ENCODE assay signal across 7 mouse cellular contexts in the genomic region with DNA sequence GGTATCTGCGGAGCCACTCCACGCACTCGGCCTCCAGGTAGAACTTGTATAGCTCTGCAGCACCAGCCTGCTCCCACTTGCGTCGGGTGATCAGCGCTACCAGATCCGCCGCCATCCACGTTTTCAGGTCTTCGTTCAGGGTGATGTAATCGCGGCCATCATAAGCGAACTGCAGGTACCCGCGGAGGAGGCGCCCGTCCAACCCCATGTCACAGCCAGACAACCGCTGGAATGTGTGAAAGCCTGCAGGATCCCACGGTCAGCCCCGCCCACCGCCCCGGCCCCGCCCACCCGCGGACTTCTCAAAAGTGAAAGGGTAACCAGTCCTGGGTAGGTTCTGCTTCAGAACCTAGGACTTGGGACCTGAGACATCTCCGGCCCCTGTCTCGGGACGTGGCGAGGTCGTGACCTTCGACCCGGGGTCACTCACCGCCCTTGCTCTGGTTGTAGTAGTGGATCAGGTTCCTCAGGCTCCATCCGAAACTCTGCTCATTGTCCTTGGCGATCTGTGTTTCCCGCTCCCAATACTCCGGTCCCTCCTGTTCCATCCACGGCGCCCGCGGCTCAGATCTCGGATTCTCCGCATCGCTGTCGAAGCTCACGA. TPM values are rescaled to one million over a fixed set of nuclear protein-coding genes. Genes with fewer than 3 reads are reported as not detected.
DNase-seq lines count a peak whose midpoint lies in the region; ATAC-seq and TF ChIP-seq lines count a peak whose summit lies in the region.

No protein-coding gene starts in this region.

- H3K9ac ChIP-seq in limb, embryonic 11.5 days (ENCODE audit: low read length): peak overlapping the region; percentile 51

- peaks cover 77% of the 10 kb centered on the region for H3K27me3 ChIP-seq in E14TG2a.4 (ENCODE audit: insufficient read depth, low read length)
- peaks cover 20% of the 10 kb centered on the region for H3K27me3 ChIP-seq in limb, embryonic 11.5 days (ENCODE audit: control insufficient read depth, insufficient read depth, low read length)
- H3K27me3 ChIP-seq in midbrain, embryonic 10.5 days (ENCODE audit: low read depth, poor library complexity, severe bottlenecking): peaks cover 41% of the 10 kb centered on the region

- peak overlapping the region; percentile 83 for H3K4me3 ChIP-seq in E14TG2a.4 (replicated peaks; ENCODE audit: low read length)
- peak overlapping the region; percentile 38 for H3K4me3 ChIP-seq in limb, embryonic 11.5 days (ENCODE audit: low read depth, low read length)
- H3K4me3 ChIP-seq in midbrain, embryonic 10.5 days: peak overlapping the region; percentile 74

- peak; percentile 35 to 69; a peak in 3 of 4 replicates for ATAC-seq in hematopoietic stem cell, adult 5-6 weeks (replicated peaks in 1 of 2; ENCODE audit: insufficient read depth in 1 of 2, low FRiP score in 2 of 2, low TSS enrichment in 1 of 2, low read depth in 1 of 2, poor library complexity in 2 of 2, severe bottlenecking in 2 of 2)
- ATAC-seq in limb, embryonic 11.5 days (ENCODE audit: insufficient number of reproducible peaks, low FRiP score, low TSS enrichment, low read depth): peak; percentile 86

- 2% methylated on average over 46 of the region's 46 CpGs for WGBS in limb, embryonic 11.5 days
- WGBS in midbrain, embryonic 10.5 days: under 1% methylated on average over 46 of the region's 46 CpGs

- H3K27ac ChIP-seq in limb, embryonic 11.5 days (replicated peaks; ENCODE audit: low read depth, low read length): no peak overlapping the region
- H3K27ac ChIP-seq in midbrain, embryonic 10.5 days (replicated peaks): peak overlapping the region; percentile 87

- no peak for TF ChIP-seq CTCF in E14TG2a.4 (conservative IDR thresholded peaks at IDR 0.05; ENCODE audit: low read length)

- H3K4me1 ChIP-seq in E14TG2a.4 (replicated peaks; ENCODE audit: low read depth, low read length): peaks cover 27% of the 10 kb centered on the region
- H3K4me1 ChIP-seq in limb, embryonic 11.5 days (ENCODE audit: control insufficient read depth, insufficient read depth, low read length): no peaks in the 10 kb centered on the region
- H3K4me1 ChIP-seq in midbrain, embryonic 10.5 days: peaks cover 18% of the 10 kb centered on the region

- H3K36me3 ChIP-seq in E14TG2a.4 (ENCODE audit: insufficient read depth, low read length): no peaks in the 10 kb centered on the region
- H3K36me3 ChIP-seq in limb, embryonic 11.5 days (ENCODE audit: control insufficient read depth, insufficient read depth, low read length): no peaks in the 10 kb centered on the region
- no peaks in the 10 kb centered on the region for H3K36me3 ChIP-seq in midbrain, embryonic 10.5 days

- peak overlapping the region; percentile 74 for H3K4me2 ChIP-seq in limb, embryonic 11.5 days (ENCODE audit: low read depth, severe bottlenecking)

- H3K9me3 ChIP-seq in E14TG2a.4 (ENCODE audit: low read length): no peaks in the 10 kb centered on the region
- H3K9me3 ChIP-seq in limb, embryonic 11.5 days (ENCODE audit: control insufficient read depth, low read length): no peaks in the 10 kb centered on the region
- H3K9me3 ChIP-seq in midbrain, embryonic 10.5 days (replicated peaks): no peaks in the 10 kb centered on the region

- DNase-seq in CD4-positive, CD25-positive, alpha-beta regulatory T cell, adult 2 months (ENCODE audit: low read depth, low spot score): peak; percentile 76
- DNase-seq in embryo, embryonic 9.5 days (ENCODE audit: extremely low spot score): peak; percentile 84
- DNase-seq in limb, embryonic 11.5 days (ENCODE audit: low spot score): peak; percentile 75
- peak; percentile 77 for DNase-seq in midbrain, embryonic 10.5 days (ENCODE audit: low spot score)
- peak; percentile 32 to 42 for DNase-seq in thymus, postnatal 36 days

RNA-seq across cellular contexts. Expression of a gene that starts 25.2 kb away (rescaled TPM):
- total RNA-seq in hematopoietic stem cell, adult 5-6 weeks (2017): not detected in 2 replicates
- polyA plus RNA-seq in limb, embryonic 11.5 days (2014; fragmentation: Nextera tagmentation; extraction: Ambion mirVana): not detected in 2 replicates
- polyA plus RNA-seq in midbrain, embryonic 10.5 days (2016; fragmentation: Nextera tagmentation; extraction: Ambion mirVana): not detected in 2 replicates

RNA-seq across cellular contexts. Expression of a gene that starts 38.1 kb away (rescaled TPM):
- 0.56 TPM in 1 of 2 replicates, not detected in the other for total RNA-seq in hematopoietic stem cell, adult 5-6 weeks (2017)
- not detected in 2 replicates for polyA plus RNA-seq in limb, embryonic 11.5 days (2014; fragmentation: Nextera tagmentation; extraction: Ambion mirVana)
- not detected in 2 replicates for polyA plus RNA-seq in midbrain, embryonic 10.5 days (2016; fragmentation: Nextera tagmentation; extraction: Ambion mirVana)

RNA-seq across cellular contexts. Expression of a gene that starts 40.6 kb away (rescaled TPM):
- not detected in 2 replicates for total RNA-seq in hematopoietic stem cell, adult 5-6 weeks (2017)
- not detected in 2 replicates for polyA plus RNA-seq in limb, embryonic 11.5 days (2014; fragmentation: Nextera tagmentation; extraction: Ambion mirVana)
- not detected in 2 replicates for polyA plus RNA-seq in midbrain, embryonic 10.5 days (2016; fragmentation: Nextera tagmentation; extraction: Ambion mirVana)

RNA-seq across cellular contexts. Expression of a gene that starts 40.8 kb away (rescaled TPM):
- 66.7 and 102 TPM in 2 replicates for total RNA-seq in hematopoietic stem cell, adult 5-6 weeks (2017)
- polyA plus RNA-seq in limb, embryonic 11.5 days (2014; fragmentation: Nextera tagmentation; extraction: Ambion mirVana): 10.2 and 13.7 TPM in 2 replicates
- polyA plus RNA-seq in midbrain, embryonic 10.5 days (2016; fragmentation: Nextera tagmentation; extraction: Ambion mirVana): 7.0 and 8.4 TPM in 2 replicates

RNA-seq across cellular contexts. Expression of a gene that starts 45.9 kb away (rescaled TPM):
- total RNA-seq in hematopoietic stem cell, adult 5-6 weeks (2017): not detected in 2 replicates
- polyA plus RNA-seq in limb, embryonic 11.5 days (2014; fragmentation: Nextera tagmentation; extraction: Ambion mirVana): not detected in 2 replicates
- polyA plus RNA-seq in midbrain, embryonic 10.5 days (2016; fragmentation: Nextera tagmentation; extraction: Ambion mirVana): not detected in 2 replicates
